Mouse (Mus musculus) megakaryocyte, embryonic 14.5 days (primary cell): ENCODE results near the gene Lin37.

ENCODE experiments used
- FLI1 ChIP-seq: IDR thresholded peaks from 2 replicates; pipeline ENCODE4 v1.6.1; 2012; ENCODE audit warnings: low read length, inconsistent platforms, mixed read lengths
- GATA1 ChIP-seq: IDR thresholded peaks from 3 replicates; pipeline ENCODE4 v1.6.1; 2012; ENCODE audit warnings: mixed read lengths, low read length, inconsistent platforms, borderline replicate concordance

DNA sequence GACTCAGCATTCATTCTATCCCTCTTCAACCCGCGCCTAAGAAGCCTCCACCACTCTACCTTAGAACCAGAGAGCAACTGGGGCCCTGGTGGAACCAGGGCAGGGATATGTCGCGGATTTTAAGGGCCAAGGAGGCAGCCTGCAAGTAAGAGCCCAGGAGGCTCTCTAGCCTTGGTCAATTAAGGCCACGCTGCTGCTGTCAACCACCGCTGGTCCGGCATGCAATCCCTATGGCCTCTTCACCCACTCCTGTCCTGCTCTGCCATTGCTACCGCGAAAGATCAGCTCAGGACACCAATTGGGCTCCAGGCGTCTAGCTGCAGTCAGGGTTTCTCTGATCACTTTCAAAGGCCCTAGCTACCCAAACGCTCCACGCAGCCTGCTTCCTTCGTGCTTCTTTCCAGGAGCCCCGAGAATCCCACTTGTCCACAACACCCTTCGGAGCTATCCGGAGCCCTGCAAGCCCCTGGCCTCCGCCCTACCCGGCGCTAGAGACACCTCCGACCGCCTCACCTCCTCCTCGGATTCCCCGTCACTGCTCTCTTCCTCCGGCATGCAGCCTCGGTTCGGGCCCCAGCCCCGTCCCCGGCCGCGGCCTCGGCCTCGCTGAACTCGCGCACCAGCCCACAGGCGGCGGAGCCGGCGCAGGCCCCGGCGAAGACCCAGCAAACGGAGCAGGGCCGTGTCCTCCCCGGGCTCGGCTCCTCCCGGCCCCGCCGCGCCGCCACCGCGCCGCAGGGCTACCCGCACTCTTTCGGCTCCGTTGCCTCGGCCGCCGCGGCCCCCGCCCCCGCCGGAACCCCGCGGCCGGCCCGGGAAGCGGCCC, 28.4 kb upstream of the Lin37 start:
- TF ChIP-seq GATA1 (no peak), FLI1 (no peak)
